Mouse (Mus musculus): Measurements from ENCODE around the gene Magoh. TPM values are rescaled to one million over a fixed set of nuclear protein-coding genes. Genes with fewer than 3 reads are reported as not detected.
A peak's percentile ranks its signal among the peaks of the same experiment; 100 is the strongest.

Gene Magoh
- total RNA-seq (2015) (241 and 247 TPM in 2 replicates), total RNA-seq (2017) (327 and 344 TPM in 2 replicates)

DNA sequence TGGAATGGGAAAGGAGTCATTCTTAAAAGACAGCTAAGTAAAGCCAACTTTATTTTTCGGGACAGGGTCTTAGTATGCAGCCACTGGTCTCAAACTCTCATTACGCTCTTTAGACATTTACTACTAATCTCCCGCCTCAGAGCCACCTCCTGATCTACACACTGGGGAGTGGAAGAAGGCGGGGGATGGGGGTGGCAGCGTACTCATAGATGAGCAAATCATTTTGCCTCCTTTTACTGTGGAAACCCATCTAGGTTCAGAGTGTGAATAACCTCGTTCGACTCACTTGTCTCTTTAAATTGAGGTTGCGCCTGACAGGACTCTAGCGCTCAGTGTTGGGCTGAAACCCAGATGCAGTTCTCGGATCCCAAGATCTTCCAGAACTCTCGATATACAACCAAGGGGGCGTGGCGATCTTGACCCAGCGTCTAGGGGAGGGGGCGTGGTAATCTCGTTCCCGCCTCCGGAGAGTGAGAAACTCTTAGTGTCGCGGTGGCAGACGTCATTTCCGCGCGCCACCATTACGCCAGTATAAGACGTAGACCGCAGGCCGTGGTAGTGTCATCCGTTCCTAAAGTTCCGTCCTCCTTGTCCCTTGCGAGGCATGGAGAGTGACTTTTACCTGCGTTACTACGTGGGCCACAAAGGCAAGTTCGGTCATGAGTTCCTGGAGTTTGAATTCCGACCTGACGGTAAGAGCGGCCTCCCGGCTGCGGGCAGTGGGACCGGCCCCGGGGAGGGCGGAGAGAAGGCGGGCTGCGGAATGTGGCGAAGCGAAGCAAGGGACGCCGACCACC lies at the start of gene Magoh:
Magoh (plus strand) TSS at position 502 of the 797 bp plus-strand sequence.
- ATAC-seq (replicated peaks; ENCODE audit: poor library complexity) = peak; percentile 99

DNA sequence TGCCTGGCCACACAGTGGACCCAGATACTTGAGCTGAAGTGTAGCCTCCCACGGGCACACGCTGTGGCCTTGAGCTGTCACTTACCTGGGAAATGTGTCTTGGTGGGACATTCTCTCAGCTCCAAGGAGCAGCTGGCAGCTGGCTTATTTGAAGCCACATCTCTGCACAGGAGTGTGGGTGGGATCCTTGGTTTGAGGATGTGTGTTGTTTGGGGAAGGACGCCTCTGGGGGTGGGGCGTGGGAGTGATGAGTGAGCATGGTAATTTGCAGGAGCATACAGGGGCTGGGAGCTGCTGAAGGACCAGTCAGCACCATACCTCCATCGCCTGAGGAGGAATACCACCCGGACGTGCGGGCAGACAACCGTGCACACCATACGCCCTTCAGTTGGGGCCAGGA lies 49.4 kb upstream of the Magoh start:
- no peak for ATAC-seq (replicated peaks; ENCODE audit: poor library complexity)

DNA sequence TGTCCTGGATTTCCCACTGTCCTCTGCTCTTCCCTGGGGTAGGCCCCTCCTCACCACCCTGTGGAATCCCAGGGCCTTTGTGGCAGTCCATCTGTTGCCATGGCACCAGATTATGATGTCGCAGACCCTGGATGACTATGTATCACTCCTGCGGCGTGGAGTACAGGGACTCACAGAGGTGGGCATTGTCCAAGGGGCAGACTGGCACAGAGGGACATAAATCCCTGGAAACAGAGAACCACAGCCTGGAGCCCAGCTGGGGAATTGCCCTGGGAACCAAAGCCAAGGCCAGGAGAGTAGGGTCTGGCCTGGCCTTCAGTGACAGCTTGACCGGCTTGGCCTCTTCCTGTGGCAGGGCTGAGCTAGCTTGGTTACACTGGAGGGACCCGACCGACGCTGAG lies 48.7 kb upstream of the Magoh start:
- ATAC-seq (replicated peaks; ENCODE audit: poor library complexity) = no peak

DNA sequence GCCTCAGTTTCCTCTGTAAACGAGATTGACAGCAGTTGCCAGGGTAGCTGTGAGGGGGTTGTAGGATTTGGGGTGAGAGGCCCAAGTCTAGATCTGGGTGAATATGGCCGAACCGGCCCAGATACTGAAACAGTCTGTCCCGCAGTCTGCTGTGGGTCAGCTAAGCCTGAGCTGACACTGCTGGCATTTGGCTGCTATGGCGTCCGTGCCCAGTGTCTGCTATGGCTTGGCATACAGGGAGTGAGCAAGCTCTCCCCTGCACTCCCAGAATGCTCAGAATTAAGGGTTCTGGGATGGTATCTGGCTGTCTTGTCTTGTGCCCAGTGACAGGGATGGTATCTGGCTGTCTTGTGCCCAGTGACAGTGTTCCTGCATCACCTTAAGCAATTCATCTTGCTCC lies 47.9 kb upstream of the Magoh start:
- no peak for ATAC-seq (replicated peaks; ENCODE audit: poor library complexity)

DNA sequence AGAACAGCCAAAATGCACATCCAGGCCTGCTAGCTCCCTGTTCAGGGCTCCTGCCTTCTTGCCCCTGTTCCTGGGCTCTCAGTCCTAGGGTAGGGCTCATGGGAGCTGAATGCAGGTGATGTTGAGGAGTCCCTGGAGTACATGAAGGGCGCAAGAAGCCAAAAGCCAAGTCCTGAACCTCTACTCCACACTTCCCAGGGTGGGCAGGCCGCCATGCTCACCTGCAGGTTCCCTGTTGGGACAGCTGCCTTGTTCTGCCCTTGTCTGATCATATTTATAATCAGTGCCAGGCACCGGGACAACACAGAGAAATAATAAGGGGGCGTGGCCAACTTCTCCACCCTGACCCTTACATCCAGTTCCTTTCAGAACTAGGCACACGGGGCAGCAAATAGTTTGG lies 46.0 kb upstream of the Magoh start:
- ATAC-seq (replicated peaks; ENCODE audit: poor library complexity) = no peak

DNA sequence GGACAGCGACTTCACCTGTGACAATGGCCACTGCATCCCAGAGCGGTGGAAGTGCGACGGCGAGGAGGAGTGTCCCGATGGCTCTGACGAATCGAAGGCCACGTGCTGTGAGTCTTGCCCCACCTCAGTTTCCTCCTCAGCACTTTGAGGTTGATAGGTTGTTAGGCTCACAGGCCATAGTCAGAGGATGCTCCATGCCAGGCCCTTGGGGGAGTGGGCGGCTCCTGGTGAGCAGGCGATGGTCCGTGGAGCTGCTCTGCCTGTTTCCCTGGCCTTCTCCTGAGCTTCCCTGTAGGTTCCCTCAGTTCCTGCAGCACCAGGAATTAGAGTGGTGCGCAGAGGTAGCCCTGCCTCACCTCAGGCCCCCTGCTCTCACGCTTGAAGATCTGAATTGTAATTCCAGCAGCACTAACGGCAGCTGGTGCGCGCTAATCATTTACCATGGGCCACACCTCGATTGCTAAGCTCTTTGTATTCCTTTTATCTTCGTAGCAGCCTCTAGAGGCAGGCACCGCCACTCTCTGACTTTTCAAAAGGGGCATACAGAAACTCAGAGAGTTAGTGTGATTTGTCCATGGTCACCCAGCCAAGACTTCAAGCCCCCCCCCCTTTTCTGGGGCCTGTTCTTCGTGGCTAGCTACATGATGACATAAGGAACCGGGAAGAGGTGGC lies 44.8 kb upstream of the Magoh start:
- no peak for ATAC-seq (replicated peaks; ENCODE audit: poor library complexity)

DNA sequence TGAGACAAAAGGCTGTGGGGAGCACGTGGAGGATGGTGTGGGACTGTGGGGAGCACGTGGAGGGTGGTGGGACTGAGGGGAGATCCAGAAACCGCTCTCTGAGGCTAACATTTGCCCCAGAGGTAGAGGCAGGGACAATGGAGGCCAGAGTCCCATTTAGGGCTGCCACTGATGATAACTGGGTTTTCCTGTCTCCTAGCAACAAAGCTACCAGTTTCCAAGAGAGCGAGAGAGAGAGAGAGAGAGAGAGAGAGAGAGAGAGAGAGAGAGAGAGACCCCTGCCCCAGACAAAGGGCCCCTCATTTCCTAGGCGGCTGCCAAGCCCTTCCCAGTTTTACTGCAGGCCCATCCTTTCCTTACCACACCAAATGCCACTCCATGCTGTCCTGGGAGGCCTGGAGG lies 44.0 kb upstream of the Magoh start:
- ATAC-seq (replicated peaks; ENCODE audit: poor library complexity) = no peak

DNA sequence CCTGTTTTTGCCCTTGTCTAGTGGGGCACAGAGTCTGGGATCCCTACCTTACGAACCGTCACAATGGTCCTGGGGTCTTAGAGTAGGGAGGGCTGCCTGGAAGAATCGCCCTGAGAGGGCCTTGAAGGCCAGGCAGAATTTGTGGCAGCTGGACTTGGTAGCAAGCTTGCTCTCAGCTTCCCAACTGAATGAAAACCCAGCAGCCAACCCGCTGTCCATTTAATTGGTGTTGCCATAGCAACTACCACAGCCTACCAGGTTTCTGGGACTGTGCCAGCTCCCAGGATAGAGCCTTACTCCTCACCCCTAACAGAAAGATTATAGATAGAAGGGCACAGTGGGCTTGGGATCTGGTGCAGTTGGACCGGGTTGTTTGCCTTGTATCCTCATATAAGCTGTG lies 42.8 kb upstream of the Magoh start:
- ATAC-seq (replicated peaks; ENCODE audit: poor library complexity) = 0 out of 2 replicates have a peak, but pooled peaks have one; percentile 31

DNA sequence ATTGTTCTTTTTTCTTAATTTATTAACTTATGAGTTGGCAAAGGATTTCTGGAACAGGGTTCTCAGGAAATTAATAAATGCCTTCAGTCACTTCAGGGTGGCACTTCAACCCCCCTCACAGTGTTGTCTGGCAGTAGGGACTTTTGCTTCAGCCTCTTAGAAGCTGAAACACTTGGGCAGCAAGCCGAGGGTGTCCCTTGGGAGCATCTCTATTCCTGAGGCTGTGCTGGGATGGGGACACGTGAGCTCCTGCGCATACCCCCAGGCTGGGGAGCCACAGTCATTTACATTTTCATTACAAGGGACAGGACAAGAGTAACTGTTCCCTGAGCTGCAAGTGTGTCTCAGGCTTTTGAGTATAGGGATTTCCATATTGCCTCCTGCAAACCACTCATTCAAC lies 41.6 kb upstream of the Magoh start:
- no peak for ATAC-seq (replicated peaks; ENCODE audit: poor library complexity)

DNA sequence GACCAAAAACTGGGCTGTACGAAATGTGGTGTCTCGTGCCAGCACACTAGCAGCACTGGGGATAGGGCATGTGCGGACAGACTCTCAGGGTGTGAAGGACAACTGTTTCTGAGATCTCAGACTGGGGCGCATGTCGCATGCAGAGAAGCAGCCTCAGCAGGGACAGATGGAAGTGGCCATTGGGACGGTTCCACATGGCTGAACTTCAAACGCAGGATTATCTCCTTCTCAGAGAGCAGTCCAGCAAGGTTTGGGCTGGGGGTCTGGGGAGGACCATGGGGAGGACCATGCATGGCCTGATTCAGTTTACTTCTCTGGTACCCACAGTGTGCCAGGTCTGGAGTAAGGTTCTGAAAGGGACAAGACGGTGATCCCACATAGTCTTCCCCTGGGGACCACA lies 35.9 kb upstream of the Magoh start:
- no peak for ATAC-seq (replicated peaks; ENCODE audit: poor library complexity)

DNA sequence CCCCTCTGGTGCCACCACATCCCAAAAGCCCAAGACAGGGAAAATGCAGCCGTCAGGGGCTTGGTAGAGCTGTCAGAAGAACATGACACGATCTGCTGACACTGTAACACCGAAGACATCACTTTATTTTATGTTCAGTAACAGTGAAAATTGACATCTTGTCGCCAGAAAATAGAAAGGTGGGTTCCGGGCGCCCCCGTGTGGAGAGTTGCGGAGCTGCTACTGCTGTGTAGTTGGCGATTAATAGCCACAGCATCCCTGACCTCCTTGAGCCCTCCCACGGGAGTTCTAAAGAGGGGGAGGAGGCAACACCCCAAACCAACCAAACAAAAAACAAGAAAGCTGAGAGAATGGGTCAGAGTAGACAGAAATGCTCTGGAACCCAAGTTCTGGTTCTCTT lies 34.6 kb upstream of the Magoh start:
- peak; percentile 83 for ATAC-seq (replicated peaks; ENCODE audit: poor library complexity)

DNA sequence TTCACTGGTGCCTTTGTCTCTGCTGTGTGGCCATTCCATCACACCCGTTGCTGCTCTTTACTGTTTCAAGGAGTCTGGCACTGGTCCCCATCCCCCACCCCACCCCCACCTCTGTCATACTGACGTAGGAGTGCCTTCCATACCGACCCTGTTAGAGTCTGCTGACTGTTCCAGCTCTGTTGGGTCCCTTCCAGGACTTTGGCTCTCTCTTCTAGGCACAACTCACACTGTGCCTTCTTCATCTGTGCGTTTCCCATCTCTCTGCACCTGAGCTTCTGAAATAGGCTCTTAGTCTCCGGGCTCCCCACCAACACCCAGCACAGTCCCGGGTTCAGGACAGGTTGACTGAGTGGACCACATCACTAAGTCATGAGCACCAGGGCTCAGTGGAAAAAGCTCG lies 32.8 kb upstream of the Magoh start:
- no peak for ATAC-seq (replicated peaks; ENCODE audit: poor library complexity)

DNA sequence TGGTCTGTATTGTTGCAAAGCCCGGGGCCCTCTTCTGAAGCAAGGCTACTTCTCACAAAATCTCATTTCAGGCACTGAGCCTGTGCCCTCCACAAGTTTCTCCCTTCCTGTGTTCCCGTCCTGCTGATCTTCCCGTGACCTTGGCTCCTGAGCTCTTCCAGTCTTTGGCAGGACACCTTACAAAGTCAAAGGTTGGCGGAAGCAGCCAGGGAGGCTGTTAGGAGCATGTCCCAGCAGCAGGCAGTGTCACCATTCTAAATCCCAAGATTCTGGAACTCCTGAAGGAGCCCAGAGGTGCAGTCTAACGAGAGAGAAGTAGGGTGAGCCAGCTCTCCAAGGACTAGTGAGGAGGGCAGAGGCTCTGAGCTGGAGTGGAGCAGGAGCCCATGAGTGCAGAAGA lies 31.0 kb upstream of the Magoh start:
- no peak for ATAC-seq (replicated peaks; ENCODE audit: poor library complexity)

DNA sequence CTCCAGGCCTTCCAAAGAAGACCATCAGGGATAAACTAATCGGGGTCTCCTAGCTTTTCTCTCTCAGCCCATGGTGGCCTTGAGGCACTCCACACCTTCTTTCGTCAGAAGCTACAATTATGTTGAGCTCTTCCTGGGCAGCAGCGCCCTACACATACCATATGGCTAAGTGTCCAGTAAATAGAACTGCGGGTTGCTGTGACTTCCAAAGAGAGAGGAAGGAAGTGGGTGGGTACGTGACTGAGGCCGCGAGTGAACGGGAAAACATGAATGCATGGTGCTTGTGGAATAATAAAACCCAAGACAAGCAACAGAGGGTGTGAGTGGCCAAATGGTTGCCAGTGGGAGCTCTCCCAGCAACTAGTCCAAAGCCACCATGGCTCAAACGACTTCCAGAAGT lies 29.9 kb upstream of the Magoh start:
- no peak for ATAC-seq (replicated peaks; ENCODE audit: poor library complexity)

DNA sequence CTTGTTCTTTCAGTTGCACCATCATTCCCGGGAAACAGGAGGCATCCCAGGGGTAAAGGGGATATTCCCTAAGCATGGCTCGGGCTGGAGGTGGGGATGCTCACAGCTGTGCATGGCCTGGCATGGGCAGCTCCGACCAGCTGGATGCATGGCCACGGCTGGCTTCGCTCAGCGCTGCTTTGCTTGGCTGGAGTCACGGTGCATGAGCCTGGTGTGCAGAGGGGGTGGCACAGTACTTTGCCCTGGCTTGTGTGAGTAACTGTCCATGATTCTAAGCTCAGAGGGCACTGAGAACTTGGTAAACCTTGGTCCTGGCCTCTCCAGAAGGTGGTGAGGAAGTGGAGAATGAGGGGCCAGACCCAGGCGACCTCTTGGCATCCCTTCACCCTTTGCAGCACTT lies 29.5 kb upstream of the Magoh start:
- no peak for ATAC-seq (replicated peaks; ENCODE audit: poor library complexity)

DNA sequence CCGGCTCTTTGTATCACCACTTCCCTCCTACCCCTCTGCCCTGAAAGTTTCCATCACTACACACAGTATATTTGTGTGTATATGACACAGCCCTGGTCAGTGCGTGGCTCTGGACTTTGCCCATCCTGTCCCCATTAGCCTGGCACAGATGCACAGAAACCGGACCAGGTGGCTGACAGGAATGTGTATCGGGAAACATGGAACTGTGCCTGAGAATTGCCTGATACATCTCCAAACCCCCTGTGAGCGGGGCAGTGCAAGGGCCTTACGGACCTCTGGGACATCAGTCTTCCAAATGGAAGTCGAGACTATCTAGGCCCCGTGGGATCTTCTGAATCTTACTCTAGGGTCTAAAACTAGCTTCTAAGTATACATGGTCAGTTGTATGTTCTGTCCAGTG lies 26.2 kb upstream of the Magoh start:
- ATAC-seq (replicated peaks; ENCODE audit: poor library complexity) = no peak

DNA sequence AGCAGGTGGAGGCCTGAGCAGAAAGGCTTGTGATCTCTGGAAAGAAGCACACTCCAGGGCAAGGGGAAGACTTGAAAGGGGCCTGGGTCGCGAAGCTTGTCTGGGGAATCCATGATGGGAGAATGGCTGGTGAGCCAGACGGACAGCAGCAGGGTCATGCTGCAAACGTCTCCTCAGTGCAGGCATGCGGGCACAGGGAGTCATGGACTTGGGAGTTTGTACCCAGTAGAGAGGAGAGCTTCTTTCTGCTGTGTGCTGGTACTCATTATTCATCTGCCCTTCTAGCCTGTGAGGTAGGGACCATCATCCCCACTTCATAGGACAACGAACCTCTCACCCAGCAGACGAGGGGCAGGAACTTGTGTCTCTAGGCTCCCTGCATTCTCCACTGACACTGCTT lies 25.7 kb upstream of the Magoh start:
- no peak for ATAC-seq (replicated peaks; ENCODE audit: poor library complexity)

DNA sequence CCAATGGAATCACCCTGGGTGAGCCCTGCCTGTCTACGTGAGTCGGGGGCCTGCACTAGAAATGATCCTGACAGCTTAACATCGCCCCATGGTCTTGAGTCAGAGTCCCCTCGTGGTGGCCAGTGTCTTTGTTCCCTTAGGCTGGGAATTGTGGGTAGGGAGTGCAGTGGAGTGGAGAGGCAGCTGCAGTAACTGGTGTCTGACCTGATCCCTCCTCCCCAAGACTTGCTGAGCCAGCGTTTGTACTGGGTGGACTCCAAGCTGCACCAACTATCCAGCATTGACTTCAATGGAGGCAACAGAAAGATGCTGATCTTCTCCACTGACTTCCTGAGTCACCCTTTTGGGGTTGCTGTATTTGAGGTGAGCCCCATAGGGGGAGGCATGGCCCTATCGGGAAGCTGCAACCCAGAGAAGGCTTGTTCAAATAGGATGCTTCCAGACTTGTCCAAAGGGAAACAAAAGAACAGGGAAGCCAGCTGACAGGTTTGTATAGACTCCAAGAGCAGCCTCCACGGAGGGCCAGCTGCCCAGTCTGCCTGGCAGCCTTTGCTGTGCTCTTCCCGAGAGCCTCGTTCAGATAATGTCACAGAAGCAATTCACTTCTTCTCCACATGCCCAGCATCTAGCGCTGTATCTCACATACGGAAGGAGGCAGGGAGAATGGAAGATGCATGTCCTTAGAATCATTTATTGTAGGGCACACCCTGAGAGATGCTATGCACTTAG lies 22.4 kb upstream of the Magoh start:
- ATAC-seq (replicated peaks; ENCODE audit: poor library complexity) = no peak

DNA sequence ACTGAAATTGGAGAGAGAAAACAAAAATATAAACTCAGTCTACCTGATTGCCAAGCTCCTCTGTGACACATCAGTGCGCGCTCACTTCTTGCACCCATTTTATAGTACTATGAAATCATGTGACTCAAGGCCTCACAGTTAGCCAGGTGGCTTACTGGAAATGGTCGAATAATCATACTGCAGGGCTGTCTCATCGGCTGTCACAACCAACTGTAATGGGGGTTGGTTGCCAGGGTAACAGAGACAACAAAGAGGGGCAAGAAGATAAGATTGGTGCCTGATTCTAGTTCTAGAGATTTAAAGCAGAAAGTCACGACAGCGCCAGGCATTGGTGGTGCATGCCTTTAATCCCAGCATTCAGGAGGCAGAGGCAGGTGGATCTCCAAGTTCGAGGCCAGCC lies 20.6 kb upstream of the Magoh start:
- ATAC-seq (replicated peaks; ENCODE audit: poor library complexity) = no peak

DNA sequence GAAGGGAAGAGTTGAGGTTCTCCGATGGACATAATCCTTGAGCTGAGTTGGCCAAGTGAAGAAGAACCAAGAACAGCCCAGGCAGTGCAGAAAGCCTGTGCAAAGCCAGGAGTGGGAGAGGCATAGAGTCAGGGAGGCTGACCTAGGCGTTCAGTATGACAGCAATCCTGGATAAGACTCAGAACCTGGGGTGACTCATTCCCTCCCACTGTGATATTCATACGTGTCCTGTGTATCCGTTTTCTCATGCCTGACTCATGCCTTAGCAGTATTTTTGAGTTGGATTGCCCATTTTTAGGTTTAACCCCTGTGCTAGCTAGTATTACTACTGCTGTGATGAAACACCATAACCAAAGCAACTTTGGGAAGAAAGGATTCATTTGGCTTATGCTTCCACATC lies 14.7 kb upstream of the Magoh start:
- no peak for ATAC-seq (replicated peaks; ENCODE audit: poor library complexity)

DNA sequence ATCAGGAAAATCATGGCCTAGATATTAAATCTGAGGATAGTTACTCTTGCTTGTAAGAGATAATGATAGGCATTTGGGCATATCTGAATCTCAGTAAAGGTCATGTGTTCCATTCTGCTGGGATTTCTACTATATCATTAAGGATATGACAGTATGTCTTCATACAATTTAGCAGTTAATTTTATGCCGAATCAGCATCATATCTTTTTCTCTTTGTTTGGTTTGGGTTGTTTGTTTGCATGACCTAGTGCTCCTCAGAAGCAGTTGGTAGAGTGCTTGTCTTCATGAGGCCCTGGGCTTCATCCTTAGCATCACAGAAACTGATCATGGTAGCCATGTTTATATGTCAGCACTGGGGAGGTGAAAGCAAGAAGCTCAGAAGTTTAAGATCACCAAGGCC lies 2.1 kb downstream of the Magoh start:
- no peak for ATAC-seq (replicated peaks; ENCODE audit: poor library complexity)

DNA sequence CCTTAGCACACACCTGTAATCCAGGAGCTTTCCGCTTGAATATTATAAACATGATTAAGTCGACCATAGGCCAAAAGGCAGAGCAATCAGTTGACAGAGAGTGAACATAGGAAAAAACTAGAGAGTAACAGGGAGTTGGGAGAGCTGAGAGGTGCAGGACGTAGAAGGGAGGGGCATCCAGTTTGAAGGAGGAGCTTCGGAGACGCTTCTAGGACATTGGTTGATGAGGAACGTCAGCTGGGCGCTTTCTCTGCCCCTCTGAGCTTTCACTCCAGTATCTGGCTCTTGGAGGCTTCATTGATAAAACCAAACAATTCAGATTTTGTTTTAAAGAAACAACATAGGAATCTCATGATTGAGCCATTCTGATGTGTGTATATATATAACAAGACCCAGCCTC lies 6.8 kb downstream of the Magoh start:
- ATAC-seq (replicated peaks; ENCODE audit: poor library complexity) = no peak

Data from megakaryocyte progenitor cell, adult 5-6 weeks (primary cell).